Mouse (Mus musculus) liver, postnatal 0 days (tissue): ENCODE results near the gene Cd244a. TPM values are rescaled to one million over a fixed set of nuclear protein-coding genes. Genes with fewer than 3 reads are reported as not detected.
A peak's percentile ranks its signal among the peaks of the same experiment; 100 is the strongest.

Source experiments
- ATAC-seq: fragments of 200-750 bp; cut with Nextera tagmentation; 2 replicates; pipeline ENCODE4 v1.8.0; 2017; ENCODE audit warnings: mild to moderate bottlenecking, moderate library complexity
- DNase-seq: peaks from one replicate; pipeline ENCODE4 v3.0.0-alpha.2; 2016
- H3K27ac ChIP-seq: fragments of 300-500 bp; sonication (generic); 2 replicates; pipeline ENCODE4 v1.5.1; 2014; ENCODE audit warnings: antibody characterized with exemption, moderate library complexity, mild to moderate bottlenecking, low read depth
- H3K27me3 ChIP-seq: fragments of 300-500 bp; sonication (generic); 2 replicates; pipeline ENCODE4 v1.6.1; 2014; ENCODE audit warnings: low read length, control low read depth, mixed read lengths; ENCODE audit not compliant: insufficient read depth
- H3K36me3 ChIP-seq: fragments of 300-500 bp; sonication (generic); replicated peaks from 2 replicates; pipeline ENCODE4 v1.6.1; 2014; ENCODE audit warnings: mild to moderate bottlenecking, control low read depth, low read length, moderate library complexity, mixed read lengths; ENCODE audit not compliant: insufficient read depth
- H3K4me1 ChIP-seq: fragments of 300-500 bp; sonication (generic); 2 replicates; pipeline ENCODE4 v1.6.1; 2014; ENCODE audit warnings: antibody characterized with exemption, mild to moderate bottlenecking, control low read depth; ENCODE audit not compliant: insufficient read depth
- H3K4me2 ChIP-seq: fragments of 300-500 bp; sonication (generic); 2 replicates; pipeline ENCODE4 v1.6.1; 2014; ENCODE audit warnings: low read depth, mild to moderate bottlenecking, low read length, moderate library complexity, mixed read lengths
- H3K4me3 ChIP-seq: fragments of 300-500 bp; sonication (generic); 2 replicates; pipeline ENCODE4 v1.5.1; 2014; ENCODE audit warnings: low read depth, low read length
- H3K9ac ChIP-seq: fragments of 300-500 bp; sonication (generic); replicated peaks from 2 replicates; pipeline ENCODE4 v1.6.1; 2014; ENCODE audit warnings: mild to moderate bottlenecking, moderate library complexity
- H3K9me3 ChIP-seq: fragments of 300-500 bp; sonication (generic); 2 replicates; pipeline ENCODE4 v1.6.1; 2016; ENCODE audit warnings: mild to moderate bottlenecking, control low read depth, low read length, mixed read lengths
- CTCF ChIP-seq: sonication (generic); IDR thresholded peaks from 2 replicates; pipeline ENCODE4 v1.5.1; 2016; ENCODE audit warnings: antibody characterized with exemption, low read depth
- EP300 ChIP-seq: IDR thresholded peaks from 2 replicates; pipeline ENCODE4 v1.6.1; 2016; ENCODE audit warnings: antibody characterized with exemption, low read depth, mild to moderate bottlenecking
- WGBS: fragments of 180-500 bp; shearing (Covaris S2); extraction: QIAGEN DNeasy Blood & Tissue Kit; methylation state at CpG from one replicate; pipeline ENCODE4 v1.1.7; 2014; ENCODE audit not compliant: insufficient replicate concordance; 5-methylcytosine and 5-hydroxymethylcytosine counted together
- polyA plus RNA-seq: library from polyadenylated mRNA; unstranded; fragments of >200 nt; fragmentation: Nextera tagmentation; extraction: Ambion mirVana; gene quantifications from 2 replicates; pipeline ENCODE4 v1.2.1, GENCODE M21; 2015

The Cd244a gene
- polyA plus RNA-seq, 1 experiment from 2014 or later = 1.1 TPM

GRCm38 (mm10) chr1:171534557-171534956 is 24.4 kb upstream of the Cd244a start:
- ATAC-seq (no peak), DNase-seq (no peak)
- H3K9me3 ChIP-seq = no peaks in the 10 kb centered on the region
- no peak overlapping the region for H3K27ac ChIP-seq
- no peak overlapping the region for H3K9ac ChIP-seq
- H3K27me3 ChIP-seq = no peaks in the 10 kb centered on the region
- H3K4me1 ChIP-seq = no peaks in the 10 kb centered on the region
- no peak for TF ChIP-seq CTCF
- no peak for TF ChIP-seq EP300
- H3K4me2 ChIP-seq = no peak overlapping the region
- H3K36me3 ChIP-seq = no peaks in the 10 kb centered on the region
- H3K4me3 ChIP-seq = no peak overlapping the region

- no peaks in the 10 kb centered on the region for H3K9me3 ChIP-seq
- H3K27me3 ChIP-seq = no peaks in the 10 kb centered on the region
- no peak within 1 kb of the TSS for H3K9ac ChIP-seq
- no peaks in the 10 kb centered on the region for H3K36me3 ChIP-seq
- H3K4me2 ChIP-seq = no peak within 1 kb of the TSS
- 68% methylated on average over 1 of the region's 1 CpGs for WGBS
- TF ChIP-seq EP300 = no peak
- no peak for TF ChIP-seq CTCF
- no peaks in the 10 kb centered on the region for H3K4me1 ChIP-seq
- no peak within 1 kb of the TSS for H3K4me3 ChIP-seq
- no peak for DNase-seq
- no peak for ATAC-seq
- H3K27ac ChIP-seq = no peak within 1 kb of the TSS
Observed at GRCm38 (mm10) chr1:171535194-171535593, 23.8 kb upstream of the Cd244a start, which contains the start of gene Itln1. TSS of gene Itln1 (minus strand) at chr1:171535294.

GRCm38 (mm10) chr1:171540694-171541093 is 18.3 kb upstream of the Cd244a start:
- Histone ChIP-seq H3K36me3 (no peaks in the 10 kb centered on the region), H3K4me2 (no peak overlapping the region), H3K27ac (no peak overlapping the region), H3K4me3 (no peak overlapping the region), H3K9ac (no peak overlapping the region), H3K4me1 (no peaks in the 10 kb centered on the region), H3K27me3 (no peaks in the 10 kb centered on the region), H3K9me3 (peaks cover 4% of the 10 kb centered on the region; the same call in 1 of the 2 replicates)
- no peak for DNase-seq
- no peak for ATAC-seq
- 75% methylated on average over 1 of the region's 1 CpGs for WGBS
- TF ChIP-seq CTCF (no peak), EP300 (no peak)

GRCm38 (mm10) chr1:171551326-171551725 is 7.7 kb upstream of the Cd244a start:
- Histone ChIP-seq H3K9me3 (no peaks in the 10 kb centered on the region), H3K27ac (peak overlapping the region; percentile 12; the same call in 1 of the 2 replicates), H3K4me1 (peaks cover 1% of the 10 kb centered on the region; the same call in 1 of the 2 replicates), H3K36me3 (no peaks in the 10 kb centered on the region), H3K9ac (no peak overlapping the region), H3K27me3 (no peaks in the 10 kb centered on the region), H3K4me3 (no peak overlapping the region), H3K4me2 (no peak overlapping the region)
- WGBS = 41% methylated on average over 7 of the region's 7 CpGs
- DNase-seq (no peak), ATAC-seq (0 out of 2 replicates have a peak, but pooled peaks have one; percentile 25)
- TF ChIP-seq CTCF (no peak), EP300 (no peak)

GRCm38 (mm10) chr1:171552230-171552629 is 6.8 kb upstream of the Cd244a start:
- H3K36me3 ChIP-seq = no peaks in the 10 kb centered on the region
- DNase-seq (no peak), ATAC-seq (no peak)
- H3K27ac ChIP-seq = no peak overlapping the region
- H3K27me3 ChIP-seq = no peaks in the 10 kb centered on the region
- 69% methylated on average over 2 of the region's 2 CpGs for WGBS
- no peak overlapping the region for H3K4me3 ChIP-seq
- TF ChIP-seq EP300 = no peak
- no peak for TF ChIP-seq CTCF
- peaks cover 2% of the 10 kb centered on the region; the same call in 1 of the 2 replicates for H3K4me1 ChIP-seq
- no peaks in the 10 kb centered on the region for H3K9me3 ChIP-seq
- no peak overlapping the region for H3K9ac ChIP-seq
- H3K4me2 ChIP-seq = no peak overlapping the region

- no peak overlapping the region for H3K4me3 ChIP-seq
- no peaks in the 10 kb centered on the region for H3K36me3 ChIP-seq
- WGBS = 70% methylated on average over 11 of the region's 11 CpGs
- ATAC-seq (no peak), DNase-seq (no peak)
- peaks cover 2% of the 10 kb centered on the region; the same call in 1 of the 2 replicates for H3K4me1 ChIP-seq
- no peaks in the 10 kb centered on the region for H3K27me3 ChIP-seq
- no peak overlapping the region for H3K27ac ChIP-seq
- H3K9ac ChIP-seq = no peak overlapping the region
- TF ChIP-seq EP300 (no peak), CTCF (no peak)
- H3K4me2 ChIP-seq = no peak overlapping the region
- H3K9me3 ChIP-seq = no peaks in the 10 kb centered on the region
Observed at GRCm38 (mm10) chr1:171553359-171554341, 5.3 kb upstream of the Cd244a start.
